Mouse (Mus musculus) heart, embryonic 12.5 days (tissue): ENCODE measurements around the gene Gm21244. TPM values are rescaled to one million over a fixed set of nuclear protein-coding genes. Genes with fewer than 3 reads are reported as not detected.
"Not testable (repeated sequence)": the region's sequence is repeated elsewhere in the genome, so short reads cannot be mapped to it uniquely, and the experiment has no call there.

Experiments used
- ATAC-seq: fragments of 200-750 bp; cut with Nextera tagmentation; 2 replicates; pipeline ENCODE4 v1.8.0; 2017; ENCODE audit warnings: moderate TSS enrichment, moderate library complexity; ENCODE audit not compliant: insufficient number of reproducible peaks, low FRiP score
- H3K27ac ChIP-seq: fragments of 300-500 bp; sonication (generic); 2 replicates; pipeline ENCODE4 v1.5.1; 2016; ENCODE audit warnings: mild to moderate bottlenecking, moderate library complexity; ENCODE audit not compliant: poor library complexity, severe bottlenecking
- H3K27me3 ChIP-seq: fragments of 300-500 bp; sonication (generic); replicated peaks from 2 replicates; pipeline ENCODE4 v1.6.1; 2016; ENCODE audit warnings: mild to moderate bottlenecking, moderate library complexity
- H3K36me3 ChIP-seq: fragments of 300-500 bp; sonication (generic); 2 replicates; pipeline ENCODE4 v1.6.1; 2016; ENCODE audit warnings: mild to moderate bottlenecking, moderate library complexity
- H3K4me1 ChIP-seq: fragments of 300-500 bp; sonication (generic); replicated peaks from 2 replicates; pipeline ENCODE4 v1.6.1; 2016; ENCODE audit warnings: mild to moderate bottlenecking
- H3K4me2 ChIP-seq: fragments of 300-500 bp; sonication (generic); 2 replicates; pipeline ENCODE4 v1.6.1; 2016; ENCODE audit warnings: mild to moderate bottlenecking, moderate library complexity
- H3K4me3 ChIP-seq: fragments of 300-500 bp; sonication (generic); 2 replicates; pipeline ENCODE4 v1.5.1; 2016; ENCODE audit warnings: mild to moderate bottlenecking
- H3K9ac ChIP-seq: fragments of 300-500 bp; sonication (generic); 2 replicates; pipeline ENCODE4 v1.6.1; 2016; ENCODE audit warnings: mild to moderate bottlenecking, moderate library complexity
- H3K9me3 ChIP-seq: fragments of 300-500 bp; sonication (generic); replicated peaks from 2 replicates; pipeline ENCODE4 v1.6.1; 2016; ENCODE audit warnings: mild to moderate bottlenecking, moderate library complexity
- WGBS: fragments of 180-500 bp; shearing (Covaris S2); methylation state at CpG from one replicate; pipeline ENCODE4 v1.1.7; 2016; 5-methylcytosine and 5-hydroxymethylcytosine counted together
- polyA plus RNA-seq: library from polyadenylated mRNA; unstranded; fragments of >200 nt; fragmentation: Nextera tagmentation; extraction: Ambion mirVana; gene quantifications from 2 replicates; pipeline ENCODE4 v1.2.1, GENCODE M21; 2016

The Gm21244 gene
- polyA plus RNA-seq: not detected in 2 replicates

DNA sequence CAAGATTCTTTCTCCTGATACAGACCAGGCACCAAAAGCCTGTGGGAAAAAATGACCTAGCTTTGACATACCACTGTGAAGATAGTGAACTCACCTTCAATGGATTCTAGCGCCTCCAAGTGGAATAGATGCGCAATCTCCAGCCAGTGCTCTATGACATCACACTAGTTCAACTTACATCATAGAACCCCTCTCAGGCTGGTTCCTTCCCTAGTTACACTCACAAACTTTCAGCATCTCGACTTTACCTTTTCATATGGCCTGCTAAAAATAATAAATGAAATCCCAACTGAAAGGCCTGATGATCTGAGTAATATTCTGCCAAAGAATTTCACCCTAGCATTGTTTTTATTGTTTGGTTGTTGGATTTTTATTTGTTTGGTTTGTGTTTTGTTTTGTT lies at the start of gene Gm21244:
Gene Gm21244 (minus strand): TSS at position 101 of the 400 bp plus-strand sequence.
- not testable (repeated sequence) for H3K27ac ChIP-seq, ATAC-seq, H3K4me3 ChIP-seq, H3K4me2 ChIP-seq, H3K27me3 ChIP-seq, H3K9ac ChIP-seq, H3K36me3 ChIP-seq, H3K9me3 ChIP-seq, H3K4me1 ChIP-seq
- WGBS: no CpG with 5 or more reads among the region's 3 CpGs

Other genes starting within 250 kb of the Gm21244 start
- gene Gm28998, start 84.5 kb upstream of the Gm21244 start, polyA plus RNA-seq: not detected in 2 replicates
- not detected in 2 replicates for gene Gm21788, start 235.7 kb upstream of the Gm21244 start, polyA plus RNA-seq